Mouse (Mus musculus): ENCODE results near the gene Cacna1s.

The Cacna1s gene

DNA sequence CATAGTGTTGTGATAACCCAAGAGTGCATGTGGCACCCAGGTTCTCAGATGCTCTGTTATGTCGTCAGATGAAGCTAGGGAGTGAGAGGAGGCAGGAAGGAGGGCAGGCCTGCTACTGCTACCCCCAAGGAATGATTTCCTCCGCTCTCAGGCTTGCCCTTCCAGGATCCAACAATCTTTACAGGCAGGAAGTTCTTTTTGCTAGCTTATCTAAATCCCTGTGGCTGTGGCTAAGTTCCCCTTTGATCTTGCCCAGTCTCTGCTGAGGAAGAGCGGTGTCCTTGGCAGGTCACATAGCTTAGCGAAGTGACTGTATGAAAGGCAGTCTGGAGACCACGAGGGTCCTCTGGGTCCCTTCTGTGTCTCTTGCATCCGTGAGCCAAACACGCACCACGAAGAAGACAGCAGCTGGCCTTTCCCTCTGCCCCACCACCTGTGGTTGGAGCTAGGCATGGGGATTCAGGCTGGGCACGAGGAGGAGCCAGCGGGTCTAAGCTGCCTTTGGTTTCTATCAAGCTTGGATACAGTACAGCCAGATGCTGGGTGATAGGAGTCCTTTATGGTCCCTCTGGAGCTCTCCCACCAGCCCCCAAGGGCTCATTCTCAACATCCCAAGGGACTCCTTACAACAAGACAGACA is 85.8 kb downstream of the Cacna1s start:
- DNase-seq: no peak

DNA sequence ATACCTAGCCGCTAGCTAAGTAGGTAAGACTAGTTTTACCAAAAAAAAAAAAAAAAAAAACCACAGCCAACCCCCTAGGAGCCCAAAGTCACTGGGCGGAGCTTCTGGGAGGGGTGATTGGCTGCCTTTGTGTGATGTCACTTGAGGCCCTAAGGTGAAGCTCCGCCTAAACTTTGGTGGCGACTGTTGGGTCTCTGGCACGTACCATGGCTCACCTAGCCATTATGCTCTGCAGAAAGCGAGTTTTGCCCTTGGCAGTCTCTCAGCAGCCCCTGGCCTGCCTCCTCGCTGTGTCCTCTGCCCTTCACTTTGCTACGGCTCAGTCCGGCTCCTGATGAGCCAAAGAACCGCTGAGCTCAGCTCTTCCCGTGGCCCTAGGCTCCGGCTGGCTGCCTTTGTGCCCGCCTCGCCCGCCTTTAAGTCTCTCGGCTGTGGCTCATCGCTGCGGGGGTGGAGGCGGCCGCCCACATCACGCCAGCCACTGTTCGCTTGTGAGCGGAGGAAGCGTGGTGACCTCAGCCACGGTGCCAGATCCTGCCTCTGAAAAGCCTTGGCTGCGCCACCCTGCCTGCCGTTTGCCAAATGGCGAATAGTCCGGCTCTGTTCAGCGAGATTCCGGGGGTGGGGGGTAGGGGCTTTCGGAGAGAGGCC is 87.6 kb downstream of the Cacna1s start:
- peak; percentile 87 to 90 for DNase-seq

DNA sequence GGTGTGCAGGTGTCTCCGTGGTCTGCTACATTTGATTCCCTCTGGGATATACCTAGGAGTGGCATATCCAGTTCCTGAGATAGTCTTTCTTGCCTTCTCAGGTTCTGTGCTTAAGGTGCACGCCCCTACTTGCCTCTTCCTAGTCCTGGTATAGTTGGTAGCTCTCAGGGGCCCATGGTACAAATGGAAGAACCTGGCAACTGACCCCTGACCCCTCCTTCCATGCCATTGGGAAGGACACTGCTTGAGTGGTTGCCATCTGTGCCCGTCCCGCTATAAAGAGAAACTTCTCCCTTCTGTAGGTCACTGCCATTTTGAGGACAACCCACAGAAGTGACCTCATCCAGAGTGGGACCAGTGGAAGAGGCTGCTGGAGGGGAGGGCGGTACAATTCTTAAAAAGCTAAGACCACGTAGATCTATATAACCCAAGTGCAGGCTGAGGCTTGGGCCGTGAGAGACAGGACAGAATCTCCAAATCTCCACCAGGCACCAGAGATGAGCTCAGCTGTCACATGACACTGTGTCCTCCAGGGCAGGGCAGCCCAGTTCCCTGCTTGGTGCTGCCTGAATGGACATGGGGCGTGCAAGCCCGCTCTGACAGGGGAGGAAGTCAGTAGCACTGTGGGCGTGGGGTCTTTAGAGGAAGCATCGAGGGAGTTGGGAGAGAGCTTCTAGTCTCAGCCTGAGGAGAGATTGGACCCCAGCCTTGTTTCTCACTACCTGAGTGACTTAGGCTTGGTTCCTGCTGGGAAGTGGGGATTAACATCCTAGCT is 88.8 kb downstream of the Cacna1s start:
- DNase-seq: peak; percentile 26 to 33

DNA sequence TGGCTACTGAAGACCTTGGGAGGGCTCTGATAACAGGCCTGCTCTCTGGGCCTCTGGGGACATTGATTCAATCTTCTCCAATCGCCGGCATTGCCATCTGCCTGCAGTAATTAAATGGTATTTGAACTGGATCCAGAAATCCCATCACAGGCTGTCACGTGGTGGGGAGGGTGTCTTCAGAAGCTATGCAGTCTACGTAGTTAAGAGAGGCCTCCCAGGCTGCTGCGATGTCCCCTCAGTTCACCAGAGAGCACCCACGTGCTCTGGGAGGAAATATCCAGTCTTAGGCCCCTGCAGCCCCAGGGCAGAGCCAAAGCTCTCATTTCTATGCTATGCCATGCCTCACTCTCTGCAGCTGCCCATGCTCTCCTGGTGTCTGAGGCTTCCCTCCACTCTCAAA is 89.8 kb downstream of the Cacna1s start:
- DNase-seq: peak in 1 of 2 experiments; percentile 21

DNA sequence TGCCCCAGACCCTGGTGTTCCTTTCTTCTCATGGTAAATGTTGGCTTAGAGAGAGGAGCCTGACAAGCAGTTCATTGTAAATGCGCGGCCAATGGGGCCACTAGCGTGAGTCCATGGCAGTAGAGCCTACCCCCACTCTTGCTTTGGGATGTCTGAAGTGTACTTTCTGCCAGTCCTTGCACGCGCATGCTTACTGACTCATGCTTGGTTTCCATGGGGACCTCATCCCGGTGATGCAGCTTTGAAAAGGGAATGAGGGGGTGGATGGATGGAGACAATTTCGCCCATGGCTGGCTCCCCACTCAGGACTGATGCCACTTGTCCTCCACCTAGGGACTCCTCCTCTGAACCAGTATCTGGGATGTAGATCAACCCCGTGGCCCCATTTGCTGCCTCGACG is 91.0 kb downstream of the Cacna1s start:
- no peak for DNase-seq

DNA sequence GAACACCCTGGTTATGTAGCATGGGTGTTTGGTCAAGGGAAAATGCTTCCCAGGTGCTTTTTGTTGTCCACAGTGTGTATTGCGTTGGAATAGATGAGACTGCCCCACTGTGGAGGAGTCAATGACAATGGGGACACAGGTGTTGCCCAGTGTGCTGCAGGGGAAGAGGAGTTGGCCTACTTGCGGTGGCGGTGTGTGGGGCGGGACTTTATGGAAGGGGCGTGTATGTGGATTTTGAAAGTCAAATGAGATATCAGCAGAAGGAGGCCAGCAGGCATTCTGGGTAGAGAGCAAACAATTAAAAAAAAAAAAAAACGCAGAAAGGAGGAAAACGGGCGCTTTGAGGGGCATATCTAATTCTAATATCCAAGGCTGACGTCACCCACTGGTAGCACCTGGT is 97.2 kb downstream of the Cacna1s start:
- no peak for DNase-seq

DNA sequence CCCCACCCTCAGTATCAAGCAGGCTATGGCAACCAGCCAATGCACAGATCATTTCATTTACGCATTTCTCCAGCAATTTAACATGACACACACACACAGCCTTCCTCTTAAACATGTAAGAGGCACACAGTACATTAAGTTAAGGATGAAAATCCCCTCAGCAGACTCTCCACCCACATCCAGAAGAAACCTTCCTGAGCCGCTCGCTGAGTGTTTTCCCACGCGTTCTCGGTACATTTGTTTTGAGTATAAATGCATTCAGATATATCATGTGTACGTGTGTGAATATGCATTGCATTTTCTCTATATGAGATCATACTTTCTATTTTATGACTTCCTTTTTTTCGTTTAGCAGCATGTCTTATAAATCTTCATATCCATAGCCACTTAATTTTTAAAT is 98.8 kb downstream of the Cacna1s start:
- DNase-seq: no peak

DNA sequence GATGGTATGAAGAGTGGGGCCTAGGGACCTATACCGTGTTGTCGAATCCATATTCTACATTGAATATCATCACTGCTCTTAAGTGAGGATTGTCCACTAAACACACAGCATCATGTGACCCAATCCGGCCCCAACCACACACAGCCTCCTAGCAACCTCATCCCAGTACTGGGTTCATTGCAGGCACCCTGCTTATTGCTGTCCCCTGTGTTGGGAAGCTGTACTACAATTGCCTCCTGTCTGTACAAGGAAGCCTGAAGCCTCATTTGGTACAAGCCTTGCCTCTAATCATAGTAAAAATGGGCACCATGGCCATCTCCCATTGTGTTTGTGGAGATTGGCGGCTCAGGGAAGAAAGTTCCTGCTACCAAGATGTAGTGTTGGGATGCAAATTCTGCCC is 103.8 kb downstream of the Cacna1s start:
- no peak for DNase-seq

DNA sequence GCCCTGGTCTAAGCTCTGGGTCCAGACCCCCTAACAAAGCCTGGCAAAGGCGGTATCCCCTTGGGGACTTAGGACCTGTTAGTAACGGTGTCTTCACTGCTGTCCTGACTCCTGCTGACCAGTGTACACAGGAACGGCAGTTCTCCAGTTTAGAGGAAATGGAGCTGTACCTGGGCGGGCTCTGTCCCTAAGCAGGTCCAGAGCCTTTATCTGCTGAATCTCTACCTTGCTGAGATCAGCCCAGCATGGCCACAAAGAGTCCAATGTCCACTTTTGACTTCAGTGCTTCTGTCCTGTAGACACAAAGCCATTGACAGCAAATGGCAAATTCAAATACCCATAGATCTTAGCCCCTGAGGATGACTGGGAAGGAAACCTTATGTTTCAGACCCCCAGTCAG is 104.4 kb downstream of the Cacna1s start:
- no peak for DNase-seq

DNA sequence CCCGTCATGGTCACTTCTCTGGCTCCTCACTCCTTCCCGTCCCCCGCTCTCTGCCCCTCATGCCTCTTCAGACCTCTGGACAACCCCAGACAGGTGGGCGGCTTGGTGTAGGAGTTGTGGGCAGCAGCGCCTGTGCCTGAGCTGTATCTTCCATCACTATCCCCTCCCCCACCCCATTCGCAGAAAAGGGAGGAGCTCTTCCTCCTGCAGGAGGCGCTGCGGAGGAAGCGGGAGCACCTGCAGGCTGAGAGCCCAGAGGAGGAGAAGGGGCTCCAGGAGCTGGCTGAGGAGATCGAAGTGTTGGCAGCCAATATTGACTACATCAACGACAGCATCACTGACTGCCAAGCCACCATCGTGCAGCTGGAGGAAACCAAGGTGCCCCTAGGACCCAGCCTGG is 107.3 kb downstream of the Cacna1s start:
- DNase-seq: no peak

DNA sequence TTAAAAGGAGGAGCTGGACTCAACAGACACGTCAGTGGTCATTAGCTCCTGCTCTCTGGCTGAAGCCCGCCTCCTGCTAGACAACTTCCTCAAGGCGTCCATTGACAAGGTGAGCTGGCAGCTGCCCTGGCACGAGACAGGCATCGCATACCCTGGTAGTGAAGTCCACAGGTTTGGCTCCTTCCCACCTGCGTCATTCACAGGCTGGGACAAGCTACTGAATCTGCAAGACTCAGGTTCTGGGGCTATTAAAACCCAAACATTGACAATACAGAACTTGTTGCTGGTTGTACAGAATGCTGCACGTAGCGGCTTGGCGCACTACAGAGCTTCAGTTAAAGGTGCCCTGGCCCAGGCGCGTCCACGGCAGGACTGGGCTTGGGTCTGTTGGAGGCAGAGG is 107.7 kb downstream of the Cacna1s start:
- no peak for DNase-seq

DNA sequence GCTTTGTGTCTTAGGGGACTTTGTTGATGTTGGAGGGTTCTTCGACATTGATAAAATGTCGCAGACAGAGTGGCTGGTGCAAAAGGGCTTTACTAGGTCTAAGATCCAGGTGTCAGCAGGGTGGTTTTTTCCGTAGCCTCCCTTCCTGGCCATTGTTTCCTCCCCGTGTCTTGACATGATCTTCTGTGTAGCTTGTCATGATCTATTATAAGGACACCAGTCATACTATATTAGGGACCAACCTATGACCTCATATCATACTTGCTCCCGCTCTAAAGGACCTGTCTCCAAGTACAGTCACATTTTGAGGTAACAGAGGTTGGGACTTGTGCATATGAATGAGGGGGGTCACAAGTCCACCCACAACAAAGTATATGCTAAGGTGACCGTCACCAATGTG is 108.4 kb downstream of the Cacna1s start:
- no peak for DNase-seq

DNA sequence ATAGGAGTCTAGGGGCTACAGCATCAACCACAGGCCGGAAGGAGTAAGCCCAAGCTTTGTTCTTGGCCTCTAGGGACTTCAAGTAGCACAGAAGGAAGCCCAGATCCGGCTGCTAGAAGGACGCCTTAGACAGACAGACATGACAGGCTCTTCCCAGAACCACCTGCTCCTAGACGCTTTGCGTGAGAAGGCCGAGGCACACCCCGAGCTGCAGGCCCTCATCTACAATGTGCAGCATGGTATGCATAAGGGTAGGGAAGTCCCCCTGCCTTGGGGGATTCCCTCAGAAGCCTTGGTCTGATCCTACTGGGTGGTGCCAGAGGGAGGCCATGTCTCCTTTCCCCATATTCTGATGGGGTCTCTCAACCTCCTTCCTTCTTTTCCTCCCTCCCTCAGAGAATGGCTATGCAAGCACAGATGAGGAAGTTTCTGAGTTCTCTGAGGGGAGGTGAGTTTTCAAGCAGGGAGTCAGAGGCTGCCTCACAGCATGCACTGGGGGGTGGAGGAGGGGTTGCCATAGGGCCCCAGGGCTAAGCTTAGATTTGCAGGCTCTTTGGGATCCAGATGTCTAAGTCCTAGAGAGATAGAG is 108.9 kb downstream of the Cacna1s start:
- DNase-seq: no peak

DNA sequence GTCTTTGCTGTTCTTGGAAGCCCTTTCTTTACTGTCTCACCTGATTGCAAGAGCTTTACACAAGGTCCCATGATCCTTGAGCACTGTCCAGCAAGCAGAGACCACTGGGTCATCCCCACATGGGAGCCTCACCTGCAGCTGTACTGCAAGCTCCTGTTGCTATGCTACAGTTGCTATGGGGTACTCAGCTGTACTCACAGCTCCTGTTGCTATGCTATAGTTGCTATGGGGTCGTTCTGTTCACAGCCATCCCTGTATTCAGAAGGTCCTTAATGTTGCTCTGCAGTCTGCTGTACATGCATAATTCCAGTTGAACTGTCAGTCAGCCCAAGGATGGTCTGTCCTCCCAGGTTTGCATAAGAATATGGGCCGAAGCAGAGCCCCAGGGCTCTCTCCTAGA is 112.9 kb downstream of the Cacna1s start:
- no peak for DNase-seq

DNA sequence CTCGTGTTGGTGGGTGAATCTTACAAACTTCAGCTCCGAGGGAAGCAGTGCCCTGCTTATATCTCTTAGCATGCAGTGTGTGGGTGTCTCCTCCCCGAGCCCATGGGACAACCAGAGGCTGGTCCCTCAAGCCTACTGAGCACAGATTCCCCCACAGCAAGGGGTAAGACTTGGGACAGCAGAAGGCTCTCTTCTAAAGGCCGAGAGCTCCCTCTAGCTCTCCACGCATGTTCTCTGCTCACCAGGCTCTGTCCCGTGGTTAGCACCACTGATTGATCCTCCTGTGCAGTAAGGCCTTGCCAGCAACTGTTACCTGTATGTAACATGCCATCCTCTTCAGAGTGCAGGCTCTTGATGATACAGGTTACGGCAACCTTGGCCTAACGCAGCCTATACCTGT is 115.1 kb downstream of the Cacna1s start:
- peak in 1 of 2 experiments; percentile 30 for DNase-seq

Measured in kidney, adult 8-10 months (tissue).